Comparison of ENCODE assay signal across 1 mouse cellular context in the genomic region with DNA sequence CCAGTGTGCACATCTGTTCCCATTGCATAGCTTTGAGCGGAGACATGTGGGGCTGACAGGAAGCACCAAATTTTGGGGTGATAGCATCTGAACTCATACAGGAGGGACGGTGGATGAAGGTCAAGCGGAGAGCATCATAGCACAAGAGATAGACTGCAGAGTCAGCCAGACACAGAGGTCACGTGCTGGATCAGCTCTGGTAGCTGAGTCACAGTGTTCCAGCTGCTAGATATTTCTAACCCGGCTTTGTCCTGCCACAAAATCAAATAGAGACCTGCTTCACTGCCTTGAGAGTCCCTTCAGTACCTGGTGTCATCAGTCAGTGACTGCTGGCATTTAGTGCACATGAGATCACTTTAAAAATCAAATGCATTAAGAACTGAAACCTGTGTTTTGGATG.
A peak's percentile ranks its signal among the peaks of the same experiment; 100 is the strongest.
TF ChIP-seq lines count a peak whose summit lies in the region.

No protein-coding gene starts in this region.

TF ChIP-seq in CH12.LX, 34 proteins besides CTCF, POLR2A, EP300 and RAD21 (continued from another document):
- TF ChIP-seq ELF1 (IDR thresholded peaks at IDR 0.05; ENCODE audit: low read depth, low read length), result no peak
- TF ChIP-seq IRF4 (IDR thresholded peaks at IDR 0.05; ENCODE audit: low read depth, low read length), result no peak
- no peak for TF ChIP-seq MXI1 (IDR thresholded peaks at IDR 0.05; ENCODE audit: low read depth, low read length)
- peak; percentile 18 for TF ChIP-seq USF1 (IDR thresholded peaks at IDR 0.05; ENCODE audit: low read depth, low read length)
- TF ChIP-seq USF2 (conservative IDR thresholded peaks at IDR 0.05; ENCODE audit: low read depth, low read length), result peak; percentile 49
